Mouse (Mus musculus) cerebral cortex, adult 2 months (tissue): ENCODE data around the gene Ror1.

Experiments
- WGBS: fragments of 180-500 bp; shearing (Covaris S2); methylation state at CpG from one replicate; pipeline ENCODE4 v1.1.7; 2018; 5-methylcytosine and 5-hydroxymethylcytosine counted together

Ror1 gene

DNA sequence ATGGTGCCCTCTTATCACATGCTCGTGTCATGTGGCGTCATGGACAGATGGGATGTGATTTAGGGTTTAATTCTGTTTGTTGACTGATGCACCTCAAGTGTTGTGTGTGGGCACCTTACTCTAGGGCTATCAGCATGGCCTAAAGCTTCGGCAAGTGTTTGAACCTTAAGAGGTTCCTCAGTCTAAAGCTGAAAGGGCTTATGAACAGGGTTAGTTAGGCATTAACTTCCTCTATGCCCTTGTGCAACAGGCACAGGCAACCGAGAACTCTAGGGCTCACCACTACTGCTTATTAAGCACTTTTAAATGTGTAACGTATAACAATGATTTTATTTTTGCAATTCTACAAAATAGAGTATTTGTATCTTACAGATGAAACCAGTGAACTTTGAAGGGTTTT lies 162.9 kb downstream of the Ror1 start:
- WGBS: 91% methylated on average over 5 of the region's 5 CpGs

GRCm38 (mm10) chr4:100263917-100264316 lies 168.3 kb downstream of the Ror1 start:
- 100% methylated on average over 1 of the region's 1 CpGs for WGBS

- WGBS: 81% methylated on average over 10 of the region's 10 CpGs
These were observed 175.6 kb downstream of the Ror1 start for GRCm38 (mm10) chr4:100271059-100271735.

DNA sequence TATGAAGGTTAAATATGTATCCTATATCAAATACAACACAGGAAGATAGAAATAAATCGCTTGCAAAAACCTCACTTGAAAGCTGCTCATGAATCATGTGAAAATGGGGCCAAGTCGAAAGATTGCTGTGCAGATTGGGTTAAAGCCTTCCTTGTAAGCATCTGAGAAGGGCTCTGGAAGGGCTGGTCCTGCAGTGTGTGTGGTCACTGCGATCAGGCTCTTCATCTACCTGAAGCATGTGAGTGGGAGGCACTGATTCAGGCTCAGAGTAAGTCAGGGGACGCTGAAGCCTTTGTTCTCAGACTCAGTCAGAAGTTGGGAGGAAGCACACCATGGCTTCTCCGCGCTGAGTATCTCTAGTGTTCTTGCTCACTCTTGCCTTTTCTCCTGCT lies 176.1 kb downstream of the Ror1 start:
- 69% methylated on average over 6 of the region's 6 CpGs for WGBS

DNA sequence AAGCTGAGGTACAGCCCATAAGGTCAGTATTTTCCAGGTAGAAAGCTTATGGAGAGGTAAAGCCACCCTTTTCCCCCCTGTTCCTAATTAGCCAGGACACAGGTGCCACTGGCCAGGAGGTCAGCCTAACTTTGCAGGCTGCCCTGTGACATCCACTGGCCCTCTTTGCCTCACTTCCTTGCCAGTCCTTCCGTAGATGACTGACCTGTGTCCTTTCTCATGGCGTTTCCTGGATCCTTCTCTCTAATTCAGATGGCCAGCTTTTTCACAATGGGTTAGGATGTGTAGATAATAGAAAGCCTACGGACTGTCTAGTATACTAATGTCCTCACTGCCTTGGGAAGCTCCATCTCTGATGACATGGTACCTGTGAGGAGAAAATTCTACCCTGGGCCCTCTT lies 177.8 kb downstream of the Ror1 start:
- WGBS: 90% methylated on average over 3 of the region's 3 CpGs

GRCm38 (mm10) chr4:100273807-100274480 lies 178.4 kb downstream of the Ror1 start:
- 92% methylated on average over 4 of the region's 4 CpGs for WGBS

DNA sequence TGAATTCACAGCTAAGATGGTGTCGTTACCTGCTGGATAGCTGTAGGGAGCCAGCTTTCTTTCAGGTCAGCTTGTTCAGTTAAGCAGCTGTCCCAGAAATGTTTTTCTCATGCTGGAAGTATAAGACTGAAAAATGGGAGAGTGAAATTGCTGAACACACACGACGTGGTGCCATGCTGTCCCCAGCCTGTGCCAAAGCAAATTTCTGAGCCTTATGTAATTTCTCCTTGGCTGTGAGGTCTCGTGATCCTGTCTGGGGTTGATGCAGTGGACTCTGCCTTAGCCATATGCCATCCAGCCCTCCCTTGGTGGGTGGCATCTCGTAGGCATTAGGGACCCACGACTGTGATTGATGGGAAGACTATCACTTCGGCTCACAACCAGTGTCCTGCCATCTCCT lies 180.9 kb downstream of the Ror1 start:
- 70% methylated on average over 7 of the region's 7 CpGs for WGBS

DNA sequence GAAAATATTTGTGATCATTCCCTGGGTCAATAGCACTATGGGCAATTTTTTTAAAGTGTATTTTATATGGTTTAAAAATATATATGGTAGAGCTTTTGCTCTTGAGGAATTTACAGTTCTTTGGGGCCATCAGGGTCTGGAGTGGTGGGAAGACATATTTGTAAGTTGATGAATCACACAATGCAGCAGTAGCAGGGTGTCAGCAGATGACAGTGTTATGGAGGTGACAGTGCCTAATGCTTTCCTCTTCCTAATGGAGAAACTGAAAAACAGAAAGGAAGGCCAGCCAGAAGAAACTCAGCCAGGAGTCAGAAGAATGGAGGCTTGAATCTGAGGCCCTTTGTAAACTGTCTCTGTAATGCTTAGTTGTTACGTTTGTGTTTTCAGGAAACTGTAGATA lies 181.4 kb downstream of the Ror1 start:
- 71% methylated on average over 1 of the region's 1 CpGs for WGBS

GRCm38 (mm10) chr4:100283171-100283880 lies 187.7 kb downstream of the Ror1 start:
- WGBS: 86% methylated on average over 8 of the region's 8 CpGs

- WGBS: 89% methylated on average over 6 of the region's 6 CpGs
These were observed 188.9 kb downstream of the Ror1 start for GRCm38 (mm10) chr4:100284528-100284927.

DNA sequence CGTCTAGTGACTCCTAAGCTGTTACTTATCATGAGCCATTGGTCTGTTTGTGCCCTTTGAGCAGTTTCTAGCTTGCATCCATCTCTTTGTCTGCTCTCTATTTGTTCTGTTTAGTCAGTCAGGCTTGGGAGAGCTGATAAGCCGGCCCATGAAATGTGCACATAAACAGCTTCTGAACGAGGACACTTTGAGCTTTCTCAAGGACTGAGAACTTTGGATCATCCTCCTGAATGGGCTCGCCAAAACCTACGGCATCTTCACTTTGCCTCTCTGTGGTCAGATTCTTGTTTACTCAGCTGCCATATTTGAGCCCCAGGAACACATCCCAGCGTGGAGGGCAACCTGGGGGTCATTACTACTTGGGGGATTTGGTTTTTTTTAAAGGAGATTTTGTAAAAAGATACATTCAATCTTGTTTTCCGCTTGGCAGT lies 190.5 kb downstream of the Ror1 start:
- WGBS: 73% methylated on average over 7 of the region's 7 CpGs

DNA sequence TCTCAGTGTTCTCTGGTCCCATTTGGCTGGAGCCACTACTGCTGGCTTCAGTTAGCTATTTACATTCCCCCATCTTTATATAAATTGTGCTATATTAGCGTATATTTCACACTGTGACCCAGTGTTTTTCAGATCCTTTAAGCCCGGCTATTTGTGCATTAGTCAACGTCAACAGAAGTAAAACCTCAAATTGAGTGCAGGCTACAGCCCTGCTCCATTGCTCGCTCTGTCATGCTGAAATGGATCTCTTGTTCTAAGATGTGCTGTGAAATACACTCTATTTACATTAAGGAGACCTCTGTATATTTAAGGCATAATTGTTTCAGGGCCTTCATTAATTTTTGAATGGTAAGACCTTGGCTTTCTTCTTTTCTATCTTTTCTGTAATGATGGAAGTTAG lies 192.2 kb downstream of the Ror1 start:
- 91% methylated on average over 4 of the region's 4 CpGs for WGBS

DNA sequence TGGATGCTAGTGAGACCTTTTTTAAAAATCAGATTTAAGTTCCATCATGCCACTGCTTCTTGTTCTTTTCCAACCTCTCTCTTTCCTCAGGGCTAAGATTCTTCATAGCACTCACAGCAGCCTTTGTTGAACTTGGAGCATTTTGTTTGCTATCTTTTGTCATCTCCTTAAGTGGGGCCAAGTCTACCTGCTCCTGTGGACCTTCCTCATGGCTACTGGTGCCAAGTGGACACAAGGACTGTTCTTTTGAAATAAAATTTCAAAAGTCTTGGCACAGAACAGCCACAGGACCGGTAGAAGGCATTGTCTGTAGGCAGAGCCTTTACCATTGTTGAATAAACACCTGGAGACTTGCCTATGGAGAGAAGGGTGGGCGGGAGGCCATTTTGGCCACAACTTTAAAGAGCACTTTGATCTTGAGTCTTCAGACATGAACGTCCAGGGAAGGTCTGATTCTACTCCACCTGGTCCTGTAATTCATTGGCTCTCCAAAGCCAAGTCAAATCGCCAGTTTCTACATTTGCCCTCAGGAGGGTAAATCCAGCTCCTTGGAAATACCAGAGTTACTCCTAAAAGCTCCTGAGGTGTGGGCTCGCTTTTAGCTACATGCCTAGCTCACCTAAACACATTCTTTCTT lies 195.5 kb downstream of the Ror1 start:
- WGBS: 81% methylated on average over 5 of the region's 5 CpGs

DNA sequence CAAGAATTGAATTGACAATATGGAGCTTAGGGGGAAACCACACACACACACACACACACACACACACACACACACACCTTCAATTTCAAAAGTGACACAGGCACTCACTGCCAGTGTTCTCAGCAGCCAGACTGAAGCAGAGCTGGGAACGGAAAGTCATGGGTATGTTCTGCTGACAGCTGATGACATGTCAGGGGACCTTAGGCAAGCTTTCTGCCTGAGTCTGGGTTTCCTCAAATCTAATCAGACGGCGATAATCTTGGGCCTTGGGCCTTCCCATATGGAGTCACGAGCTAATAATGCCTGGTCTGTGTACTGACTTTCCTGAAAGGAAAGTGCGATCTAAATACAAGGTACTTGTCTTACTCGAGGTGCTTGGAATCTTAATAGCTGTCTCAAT lies 202.1 kb downstream of the Ror1 start:
- 84% methylated on average over 6 of the region's 6 CpGs for WGBS

- 89% methylated on average over 5 of the region's 5 CpGs for WGBS
These were observed 203.0 kb downstream of the Ror1 start for GRCm38 (mm10) chr4:100298566-100298965.

DNA sequence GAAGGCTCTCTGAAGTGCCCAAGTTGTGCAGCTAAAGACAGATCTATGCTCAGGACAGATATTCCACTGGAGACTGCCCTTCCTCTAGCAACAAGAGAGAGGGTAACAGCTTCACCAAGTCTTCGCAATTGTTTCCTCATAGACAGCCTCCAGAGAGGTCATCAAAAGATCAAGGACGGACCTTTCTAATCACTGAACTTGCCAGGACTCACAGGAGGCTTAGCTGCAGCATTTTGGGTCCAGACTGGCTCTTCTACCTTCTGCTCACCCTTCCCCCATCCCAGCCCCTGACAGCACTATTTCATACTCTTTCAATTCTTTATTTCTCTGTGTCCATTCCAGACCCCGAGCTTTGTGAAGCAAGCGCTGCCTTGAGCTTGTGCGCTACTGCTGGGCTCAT lies 204.6 kb downstream of the Ror1 start:
- 91% methylated on average over 5 of the region's 5 CpGs for WGBS

DNA sequence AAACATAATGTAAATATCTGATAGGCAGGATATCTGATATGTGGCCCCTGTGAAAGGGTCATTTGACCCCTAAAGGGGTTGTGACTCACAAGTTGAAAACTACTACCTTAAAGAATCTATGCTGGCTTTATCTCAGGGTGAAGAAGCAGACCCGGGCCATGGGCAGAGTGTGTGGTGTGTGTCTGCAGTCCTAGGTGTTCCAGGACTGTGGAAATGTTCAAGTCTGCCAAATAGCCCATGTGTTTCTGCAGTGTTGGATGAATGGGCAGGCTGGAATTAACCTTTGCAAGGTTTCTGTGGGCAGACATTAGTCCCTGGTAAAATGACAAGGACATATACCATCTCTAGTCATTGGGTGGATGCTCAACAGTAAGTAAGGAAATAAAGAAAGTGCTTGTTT lies 205.8 kb downstream of the Ror1 start:
- WGBS: 89% methylated on average over 1 of the region's 1 CpGs

GRCm38 (mm10) chr4:100307365-100307764 lies 211.8 kb downstream of the Ror1 start:
- 77% methylated on average over 4 of the region's 4 CpGs for WGBS

DNA sequence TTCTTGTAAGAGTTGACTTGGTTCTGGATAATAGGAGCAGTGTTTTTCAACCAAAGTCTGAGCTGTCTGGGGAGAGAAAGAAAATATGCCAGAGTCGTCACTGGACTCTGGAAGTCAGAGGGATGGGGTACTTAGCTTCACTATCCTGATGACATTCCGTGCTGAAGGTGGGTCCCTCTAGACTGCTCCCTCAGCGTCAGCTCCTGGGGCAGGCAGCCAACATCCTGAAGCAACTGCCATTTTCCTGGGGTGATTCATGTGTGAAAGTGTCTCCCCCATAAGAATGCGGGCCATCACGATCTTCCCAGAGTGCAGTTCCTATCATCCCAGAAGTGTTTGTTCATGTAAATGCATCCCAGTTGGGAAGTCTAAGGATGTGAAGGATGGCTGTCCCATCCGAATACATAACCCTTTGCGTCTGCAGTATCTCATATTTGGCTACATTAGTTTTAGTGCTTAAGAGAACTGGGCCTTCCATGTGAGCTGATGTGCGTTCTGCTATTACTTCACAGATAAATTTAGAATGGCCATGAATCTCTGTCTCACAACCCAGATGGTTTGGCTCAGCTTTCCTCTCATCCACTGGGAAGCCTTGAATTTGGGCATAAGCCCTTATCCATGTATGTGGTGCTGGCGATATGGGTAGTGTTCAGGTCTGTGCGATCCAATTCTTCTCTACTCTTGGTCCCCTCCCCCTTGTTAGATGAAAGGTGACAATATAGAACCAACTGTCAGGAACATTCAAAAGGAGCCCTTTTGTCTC lies 216.4 kb downstream of the Ror1 start:
- WGBS: 66% methylated on average over 10 of the region's 10 CpGs

GRCm38 (mm10) chr4:100315066-100315465 lies 219.5 kb downstream of the Ror1 start:
- 65% methylated on average over 1 of the region's 1 CpGs for WGBS

- 69% methylated on average over 6 of the region's 6 CpGs for WGBS
These were observed 226.2 kb downstream of the Ror1 start for GRCm38 (mm10) chr4:100321758-100322157.
